Mouse (Mus musculus): ENCODE data around the gene Rinl. TPM values are rescaled to one million over a fixed set of nuclear protein-coding genes. Genes with fewer than 3 reads are reported as not detected.

Rinl gene
- polyA plus RNA-seq, 1 experiment: 1.1 TPM

DNA sequence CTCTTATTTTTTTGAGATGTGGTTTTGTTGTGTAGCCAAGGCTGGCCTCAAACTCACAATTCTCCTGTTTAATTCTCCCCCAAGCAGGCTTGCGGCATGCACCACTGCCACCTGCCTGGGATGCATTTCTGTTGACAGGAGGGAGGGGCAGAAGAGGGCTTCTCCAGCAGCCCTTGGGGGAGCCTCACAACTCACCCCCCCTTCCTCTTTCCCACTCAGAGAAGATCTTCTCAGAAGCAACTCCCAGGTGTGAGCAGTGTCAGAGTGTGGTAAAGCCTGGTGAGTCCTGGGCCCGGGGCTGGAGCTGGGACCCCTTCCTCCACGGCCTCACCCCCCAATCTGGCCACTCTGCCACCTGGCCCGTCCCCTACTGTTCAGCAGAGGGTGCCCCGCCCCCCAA lies 3.6 kb upstream of the Rinl start:
- no peak for TF ChIP-seq CTCF (IDR thresholded peaks at IDR 0.05; ENCODE audit: borderline replicate concordance, extremely low read depth, insufficient read depth, insufficient read length)
- no peak for TF ChIP-seq POLR2A (IDR thresholded peaks at IDR 0.05; ENCODE audit: borderline replicate concordance, extremely low read depth, insufficient read depth, insufficient read length, poor library complexity, severe bottlenecking)
- no peak for DNase-seq (ENCODE audit: low read depth)

DNA sequence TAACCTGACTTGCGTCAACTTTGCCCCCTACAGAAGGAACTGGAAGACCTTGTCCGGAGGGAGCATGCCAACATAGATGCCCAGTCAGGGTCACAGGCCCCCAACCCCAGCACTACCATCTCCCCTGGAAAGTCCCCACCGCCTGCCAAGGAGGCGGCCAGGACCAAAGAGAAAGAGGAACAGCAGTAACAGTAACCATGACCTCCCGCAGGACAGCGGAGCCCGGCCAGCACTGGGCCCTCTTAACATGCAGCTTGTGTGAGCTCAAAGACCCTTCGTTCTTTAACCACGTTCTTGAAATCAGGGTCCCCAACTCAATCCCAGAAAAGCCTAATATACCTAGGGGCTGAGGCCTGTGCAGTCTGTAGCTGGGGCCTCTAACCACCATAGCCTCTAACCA lies 885 bp upstream of the Rinl start:
- no peak for DNase-seq (ENCODE audit: low read depth)
- TF ChIP-seq CTCF (IDR thresholded peaks at IDR 0.05; ENCODE audit: borderline replicate concordance, extremely low read depth, insufficient read depth, insufficient read length): no peak
- no peak for TF ChIP-seq POLR2A (IDR thresholded peaks at IDR 0.05; ENCODE audit: borderline replicate concordance, extremely low read depth, insufficient read depth, insufficient read length, poor library complexity, severe bottlenecking)

DNA sequence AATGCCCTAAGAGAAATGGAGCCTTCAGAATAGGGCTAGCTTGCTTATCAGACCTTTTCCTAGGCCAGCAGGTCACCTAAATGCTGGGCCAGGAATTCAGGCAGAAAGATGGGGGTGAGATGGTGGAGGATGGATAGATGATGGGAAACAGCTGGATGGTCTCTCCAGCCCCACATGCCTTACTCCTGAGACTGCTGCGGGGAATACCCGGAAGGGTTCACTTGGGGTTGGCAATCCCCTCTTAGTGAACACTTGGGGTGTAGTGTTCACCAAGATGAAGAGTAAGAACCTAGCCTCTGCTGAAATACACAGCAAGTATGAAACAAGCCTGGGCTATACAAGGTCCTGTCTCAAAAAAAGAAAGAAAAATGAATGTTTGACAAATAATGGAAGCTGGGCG lies 466 bp downstream of the Rinl start:
- no peak for DNase-seq (ENCODE audit: low read depth)
- TF ChIP-seq CTCF (IDR thresholded peaks at IDR 0.05; ENCODE audit: borderline replicate concordance, extremely low read depth, insufficient read depth, insufficient read length) (no peak), POLR2A (IDR thresholded peaks at IDR 0.05; ENCODE audit: borderline replicate concordance, extremely low read depth, insufficient read depth, insufficient read length, poor library complexity, severe bottlenecking) (no peak)

DNA sequence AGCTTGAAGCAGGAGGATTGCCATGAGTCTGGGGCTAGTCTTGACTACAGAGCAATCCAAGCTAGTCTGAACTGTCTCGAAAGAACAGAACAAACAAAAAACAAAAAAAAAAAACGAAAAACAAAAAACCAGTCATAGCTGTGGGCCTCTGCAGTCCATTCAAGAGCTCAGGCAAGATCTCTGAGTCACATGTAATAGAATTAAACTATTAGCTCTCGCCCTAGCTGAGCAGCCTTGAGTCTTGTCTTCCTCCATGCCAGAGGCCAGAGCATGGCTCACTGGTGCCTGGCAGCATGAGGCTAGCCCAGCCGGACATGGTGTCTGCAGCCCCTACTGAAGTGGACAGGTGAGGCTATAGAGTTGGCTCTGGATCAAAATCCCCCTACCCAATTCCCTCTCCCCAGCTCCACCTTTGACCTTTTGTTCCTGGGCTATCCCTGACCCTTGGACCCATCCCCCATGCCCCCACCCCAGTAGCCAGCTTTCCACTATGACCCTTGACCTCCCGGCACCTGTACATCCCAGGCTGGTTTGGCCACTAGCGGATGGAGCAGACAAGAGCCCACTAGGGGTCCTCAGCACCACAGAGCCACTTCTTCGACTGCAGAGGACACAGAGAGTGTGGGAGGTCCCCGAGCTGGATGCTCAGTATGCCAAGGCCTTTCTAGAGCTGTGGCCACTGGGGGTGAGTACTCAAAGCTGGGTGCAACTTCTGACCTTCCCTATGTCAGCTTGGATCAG lies 1.5 kb downstream of the Rinl start:
- TF ChIP-seq CTCF (IDR thresholded peaks at IDR 0.05; ENCODE audit: borderline replicate concordance, extremely low read depth, insufficient read depth, insufficient read length) (peak; percentile 36; the same call in 1 of the 2 replicates), POLR2A (IDR thresholded peaks at IDR 0.05; ENCODE audit: borderline replicate concordance, extremely low read depth, insufficient read depth, insufficient read length, poor library complexity, severe bottlenecking) (no peak)
- no peak for DNase-seq (ENCODE audit: low read depth)

DNA sequence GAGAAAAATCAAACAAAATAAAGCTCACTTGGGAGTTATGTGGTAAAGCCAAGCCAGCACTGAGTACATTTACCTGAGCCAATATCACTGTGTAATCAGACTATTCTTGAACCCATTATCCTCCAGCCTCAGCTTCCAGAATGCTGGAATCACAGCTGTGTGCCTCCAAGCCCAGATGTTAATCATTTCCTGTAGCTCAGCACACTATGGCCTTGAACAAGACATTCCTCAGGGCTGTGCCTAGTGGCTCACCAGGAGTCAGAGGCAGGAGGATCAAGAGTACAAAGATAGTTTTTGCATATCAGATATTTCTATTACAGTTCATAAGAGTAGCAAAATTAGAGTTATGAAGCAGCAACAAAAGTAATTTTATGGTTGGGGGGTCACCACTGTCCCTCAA lies 2.9 kb downstream of the Rinl start:
- no peak for DNase-seq (ENCODE audit: low read depth)
- TF ChIP-seq POLR2A (IDR thresholded peaks at IDR 0.05; ENCODE audit: borderline replicate concordance, extremely low read depth, insufficient read depth, insufficient read length, poor library complexity, severe bottlenecking): no peak
- no peak for TF ChIP-seq CTCF (IDR thresholded peaks at IDR 0.05; ENCODE audit: borderline replicate concordance, extremely low read depth, insufficient read depth, insufficient read length)

DNA sequence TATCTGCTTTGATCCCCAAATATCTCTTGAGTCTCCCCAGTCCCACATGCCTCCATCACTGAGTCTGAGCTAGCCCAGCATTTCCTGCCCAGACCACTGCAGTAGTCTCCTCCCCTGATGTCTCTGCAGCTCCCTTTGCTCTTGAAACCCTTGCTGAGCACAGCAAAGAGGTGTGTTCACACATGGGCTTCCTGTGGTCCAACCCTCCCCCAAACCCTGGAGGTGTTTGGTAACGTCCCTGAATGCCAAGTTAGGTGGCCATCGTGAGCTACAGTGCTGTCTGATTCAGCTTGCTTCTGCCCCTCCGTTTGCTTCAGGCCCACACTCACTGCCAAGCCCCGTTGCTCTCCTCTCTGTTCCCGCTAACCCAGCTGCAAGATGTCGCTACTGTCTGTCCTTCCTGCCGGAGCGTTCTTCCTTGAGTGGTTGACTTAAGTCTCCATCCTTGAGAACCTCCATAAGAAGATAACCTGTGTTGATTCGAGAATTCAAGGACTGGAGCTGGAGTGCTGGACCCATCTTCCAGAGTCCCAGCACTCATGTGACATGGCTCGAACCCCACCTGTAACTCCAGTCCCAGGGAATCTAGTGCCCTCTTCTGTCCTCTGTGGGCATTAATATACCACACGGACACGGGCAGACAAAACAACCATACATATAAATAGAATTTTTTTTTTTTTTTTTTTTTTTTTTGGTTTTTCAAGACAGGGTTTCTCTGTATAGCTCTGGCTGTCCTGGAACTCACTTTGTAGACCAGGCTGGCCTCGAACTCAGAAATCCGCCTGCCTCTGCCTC lies 3.8 kb downstream of the Rinl start:
- TF ChIP-seq CTCF (IDR thresholded peaks at IDR 0.05; ENCODE audit: borderline replicate concordance, extremely low read depth, insufficient read depth, insufficient read length) (no peak), POLR2A (IDR thresholded peaks at IDR 0.05; ENCODE audit: borderline replicate concordance, extremely low read depth, insufficient read depth, insufficient read length, poor library complexity, severe bottlenecking) (no peak)

DNA sequence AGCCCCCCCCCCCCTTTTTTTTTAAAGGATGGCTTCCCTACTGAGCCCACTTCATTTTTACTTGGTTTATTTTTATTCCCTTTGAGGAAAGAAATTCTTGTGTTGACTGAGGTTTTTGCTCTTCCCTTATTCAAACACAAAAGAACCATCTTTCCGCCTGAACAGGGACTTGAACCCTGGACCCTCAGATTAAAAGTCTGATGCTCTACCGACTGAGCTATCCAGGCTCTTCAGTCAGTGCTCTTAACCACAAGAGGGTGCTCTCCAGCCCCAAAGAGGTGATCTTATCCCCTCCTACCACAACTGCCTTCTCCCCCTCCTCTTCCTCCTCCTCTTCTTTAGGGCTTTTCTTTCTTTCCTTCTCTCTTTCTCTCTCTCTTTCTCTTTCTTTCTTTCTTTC lies 5.1 kb downstream of the Rinl start:
- DNase-seq (ENCODE audit: low read depth): no peak
- TF ChIP-seq POLR2A (IDR thresholded peaks at IDR 0.05; ENCODE audit: borderline replicate concordance, extremely low read depth, insufficient read depth, insufficient read length, poor library complexity, severe bottlenecking) (no peak), CTCF (IDR thresholded peaks at IDR 0.05; ENCODE audit: borderline replicate concordance, extremely low read depth, insufficient read depth, insufficient read length) (peak; percentile 19; the same call in 1 of the 2 replicates)

More for the DNA sequence above, 3.8 kb downstream of the Rinl start:
- DNase-seq (ENCODE audit: low read depth): no peak

DNA sequence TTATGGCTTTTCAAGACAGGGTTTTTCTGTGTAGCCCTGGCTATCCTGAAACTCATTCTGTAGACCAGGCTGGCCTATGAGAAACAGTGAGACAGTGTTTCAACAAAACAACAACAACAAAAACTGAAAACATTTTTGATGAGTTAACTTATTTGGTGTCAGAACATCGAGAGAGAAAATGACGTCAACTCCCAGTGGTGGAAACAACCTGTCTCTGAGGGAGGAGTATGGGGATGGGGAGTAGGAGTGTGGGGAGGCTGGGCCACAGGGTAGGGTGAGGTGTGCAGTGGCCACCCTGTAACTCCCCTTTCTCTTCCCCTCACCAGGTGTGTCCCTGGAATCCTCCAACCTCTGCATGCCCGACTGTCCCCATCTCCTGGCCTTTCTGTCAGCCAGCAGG lies 5.7 kb downstream of the Rinl start:
- TF ChIP-seq POLR2A (IDR thresholded peaks at IDR 0.05; ENCODE audit: borderline replicate concordance, extremely low read depth, insufficient read depth, insufficient read length, poor library complexity, severe bottlenecking): no peak
- TF ChIP-seq CTCF (IDR thresholded peaks at IDR 0.05; ENCODE audit: borderline replicate concordance, extremely low read depth, insufficient read depth, insufficient read length): no peak
- no peak for DNase-seq (ENCODE audit: low read depth)

DNA sequence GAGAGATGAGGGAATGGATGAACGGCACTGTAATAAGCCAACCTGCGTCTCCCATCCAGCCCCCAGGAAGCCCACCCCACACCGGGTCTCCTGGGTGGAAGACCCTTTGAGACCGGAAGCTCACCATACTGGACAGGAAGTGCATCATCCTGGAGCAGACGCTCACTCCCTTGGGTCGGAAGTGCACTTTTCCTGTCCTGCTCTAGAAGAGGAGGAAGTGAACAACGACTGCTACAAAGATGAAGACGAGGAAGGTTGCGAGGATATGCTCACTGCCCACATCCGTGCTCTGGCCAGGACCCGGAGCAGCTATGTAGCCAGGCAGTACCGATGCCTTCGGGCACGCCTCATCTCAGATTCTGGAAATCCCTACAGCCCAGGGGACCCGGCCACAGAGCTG lies 7.1 kb downstream of the Rinl start:
- TF ChIP-seq POLR2A (IDR thresholded peaks at IDR 0.05; ENCODE audit: borderline replicate concordance, extremely low read depth, insufficient read depth, insufficient read length, poor library complexity, severe bottlenecking): no peak
- TF ChIP-seq CTCF (IDR thresholded peaks at IDR 0.05; ENCODE audit: borderline replicate concordance, extremely low read depth, insufficient read depth, insufficient read length): no peak
- DNase-seq (ENCODE audit: low read depth): no peak

DNA sequence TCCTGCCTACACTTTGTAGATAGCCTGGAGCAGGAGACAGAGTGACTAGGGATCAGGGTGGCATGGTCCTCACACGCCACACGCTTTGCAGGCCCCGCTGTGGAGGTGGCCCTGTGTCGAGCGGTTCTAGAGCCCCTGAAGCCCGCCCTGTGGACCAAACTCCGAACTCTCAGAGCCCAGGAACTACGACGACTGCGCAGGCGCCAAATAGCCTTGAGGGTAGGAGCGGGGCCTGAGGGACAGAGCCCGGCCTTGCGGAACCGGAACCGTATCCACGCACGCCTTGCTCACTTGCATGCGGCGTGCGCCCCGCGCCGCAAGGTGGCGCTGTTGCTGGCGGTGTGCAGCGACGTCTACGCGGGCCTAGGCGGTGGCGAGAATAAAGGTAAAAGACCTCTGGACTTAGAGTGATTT lies 7.8 kb downstream of the Rinl start:
- peak; percentile 69 for DNase-seq (ENCODE audit: low read depth)
- TF ChIP-seq CTCF (IDR thresholded peaks at IDR 0.05; ENCODE audit: borderline replicate concordance, extremely low read depth, insufficient read depth, insufficient read length): peak; percentile 92
- TF ChIP-seq POLR2A (IDR thresholded peaks at IDR 0.05; ENCODE audit: borderline replicate concordance, extremely low read depth, insufficient read depth, insufficient read length, poor library complexity, severe bottlenecking): no peak

DNA sequence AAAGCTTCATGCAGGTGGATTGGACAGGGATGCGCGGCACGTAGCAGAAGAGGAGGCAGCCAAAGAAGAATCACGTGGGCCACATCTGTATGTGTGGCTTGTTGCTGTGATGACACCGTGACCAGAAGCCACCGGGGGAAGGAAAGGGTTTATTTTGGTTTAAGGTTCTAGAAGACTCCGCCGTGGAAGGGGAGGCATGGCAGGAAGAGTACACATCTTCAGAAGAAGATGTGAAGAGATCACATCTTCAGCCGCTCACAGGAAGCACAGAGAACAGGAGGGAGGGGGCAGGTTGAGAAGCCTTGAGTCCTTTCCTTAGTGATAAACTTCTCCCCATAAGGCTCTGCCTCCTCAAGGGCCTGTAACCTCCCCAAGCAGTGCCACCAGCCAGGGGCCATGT lies 11.2 kb downstream of the Rinl start:
- TF ChIP-seq POLR2A (IDR thresholded peaks at IDR 0.05; ENCODE audit: borderline replicate concordance, extremely low read depth, insufficient read depth, insufficient read length, poor library complexity, severe bottlenecking) (no peak), CTCF (IDR thresholded peaks at IDR 0.05; ENCODE audit: borderline replicate concordance, extremely low read depth, insufficient read depth, insufficient read length) (no peak)
- DNase-seq (ENCODE audit: low read depth): no peak
